ENCODE assay signal across 8 mouse cellular contexts in genomic region chr12:110600225-110600991, GRCm38 (mm10). TPM values are rescaled to one million over a fixed set of nuclear protein-coding genes. Genes with fewer than 3 reads are reported as not detected.
DNase-seq lines count a peak whose midpoint lies in the region; ATAC-seq and TF ChIP-seq lines count a peak whose summit lies in the region.

No protein-coding gene starts in this region.

- TF ChIP-seq POLR2A in cortical plate, adult 2 months (IDR thresholded peaks at IDR 0.05; ENCODE audit: extremely low read depth, insufficient read depth, low read length): peak; percentile 46

- H3K4me1 ChIP-seq in kidney, postnatal 0 days (replicated peaks; ENCODE audit: insufficient read depth, low read length): peaks cover 18% of the 10 kb centered on the region; the same call in 1 of the 2 replicates
- H3K4me1 ChIP-seq in cortical plate, adult 2 months (ENCODE audit: control insufficient read depth, insufficient read depth, low read length): peaks cover 5% of the 10 kb centered on the region; the same call in 1 of the 2 replicates
- H3K4me1 ChIP-seq in forebrain, postnatal 0 days (ENCODE audit: insufficient read depth): peaks cover 18% of the 10 kb centered on the region
- H3K4me1 ChIP-seq in midbrain, embryonic 11.5 days (ENCODE audit: control insufficient read depth, insufficient read depth, low read length): peaks cover 20% of the 10 kb centered on the region

- H3K4me3 ChIP-seq in kidney, postnatal 0 days (replicated peaks; ENCODE audit: low read depth, low read length): peak overlapping the region; percentile 85
- peak overlapping the region; percentile 99 for H3K4me3 ChIP-seq in cortical plate, adult 2 months (ENCODE audit: insufficient read depth, low read length)
- H3K4me3 ChIP-seq in forebrain, postnatal 0 days (ENCODE audit: low read depth, low read length): peak overlapping the region; percentile 99
- peak overlapping the region; percentile 99 for H3K4me3 ChIP-seq in midbrain, embryonic 11.5 days (ENCODE audit: low read depth, low read length)

- no peak overlapping the region for H3K27ac ChIP-seq in kidney, postnatal 0 days
- peak overlapping the region; percentile 49 for H3K27ac ChIP-seq in cortical plate, adult 2 months (ENCODE audit: insufficient read depth, low read length)
- peak overlapping the region; percentile 29; the same call in 1 of the 2 replicates for H3K27ac ChIP-seq in forebrain, postnatal 0 days (ENCODE audit: low read depth, low read length)
- no peak overlapping the region for H3K27ac ChIP-seq in midbrain, embryonic 11.5 days (ENCODE audit: low read depth, low read length)

- no peaks in the 10 kb centered on the region for H3K27me3 ChIP-seq in kidney, postnatal 0 days (ENCODE audit: insufficient read depth, low read length)
- H3K27me3 ChIP-seq in forebrain, postnatal 0 days (ENCODE audit: insufficient read depth, low read length): no peaks in the 10 kb centered on the region
- H3K27me3 ChIP-seq in midbrain, embryonic 11.5 days (ENCODE audit: control insufficient read depth, insufficient read depth, low read length): no peaks in the 10 kb centered on the region

- H3K36me3 ChIP-seq in kidney, postnatal 0 days (ENCODE audit: insufficient read depth, low read length): 0 out of 2 replicates have a peak, but pooled peaks cover 1% of the 10 kb centered on the region
- no peaks in the 10 kb centered on the region for H3K36me3 ChIP-seq in forebrain, postnatal 0 days (ENCODE audit: insufficient read depth)
- no peaks in the 10 kb centered on the region for H3K36me3 ChIP-seq in midbrain, embryonic 11.5 days (ENCODE audit: control insufficient read depth, insufficient read depth, low read length)

- 56% methylated on average over 13 of the region's 13 CpGs for WGBS in kidney, postnatal 0 days
- 51% methylated on average over 13 of the region's 13 CpGs for WGBS in forebrain, postnatal 0 days
- 60% methylated on average over 13 of the region's 13 CpGs for WGBS in midbrain, embryonic 11.5 days

- peak overlapping the region; percentile 76 for H3K4me2 ChIP-seq in kidney, postnatal 0 days (ENCODE audit: low read length)
- peak overlapping the region; percentile 77 for H3K4me2 ChIP-seq in forebrain, postnatal 0 days (ENCODE audit: low read depth)
- peak overlapping the region; percentile 90 for H3K4me2 ChIP-seq in midbrain, embryonic 11.5 days

- H3K9me3 ChIP-seq in kidney, postnatal 0 days (replicated peaks; ENCODE audit: low read length): no peaks in the 10 kb centered on the region
- H3K9me3 ChIP-seq in forebrain, postnatal 0 days (ENCODE audit: low read length): no peaks in the 10 kb centered on the region
- no peaks in the 10 kb centered on the region for H3K9me3 ChIP-seq in midbrain, embryonic 11.5 days (ENCODE audit: control insufficient read depth, low read length)

- no peak for DNase-seq in kidney, postnatal 0 days (ENCODE audit: low spot score)
- DNase-seq in kidney, postnatal 4 days: no peak
- DNase-seq in forebrain, postnatal 0 days: peak; percentile 43
- peak; percentile 85 for DNase-seq in midbrain, embryonic 11.5 days (ENCODE audit: low spot score, missing footprints)
- DNase-seq in thymus, adult 18-20 months: no peak
- DNase-seq in urinary bladder, adult 18-20 months (ENCODE audit: low spot score in 2 of 2): no peak
- DNase-seq in embryo, embryonic 10 days (ENCODE audit: low spot score): no peak

- TF ChIP-seq CTCF in kidney, postnatal 0 days (IDR thresholded peaks at IDR 0.05; ENCODE audit: low read depth): no peak
- no peak for TF ChIP-seq CTCF in cortical plate, adult 2 months (IDR thresholded peaks at IDR 0.05; ENCODE audit: extremely low read depth, insufficient read depth, low read length)
- TF ChIP-seq CTCF in forebrain, postnatal 0 days (IDR thresholded peaks at IDR 0.05; ENCODE audit: low read depth): no peak

- no peak for ATAC-seq in kidney, postnatal 0 days (replicated peaks; ENCODE audit: low FRiP score, low read depth)
- peak; percentile 3; the same call in 1 of the 2 replicates for ATAC-seq in forebrain, postnatal 0 days
- ATAC-seq in midbrain, embryonic 11.5 days (ENCODE audit: low FRiP score): peak; percentile 12

- H3K9ac ChIP-seq in kidney, postnatal 0 days (ENCODE audit: low read depth, low read length): no peak overlapping the region
- H3K9ac ChIP-seq in forebrain, postnatal 0 days: peak overlapping the region; percentile 99
- H3K9ac ChIP-seq in midbrain, embryonic 11.5 days (ENCODE audit: low read length): peak overlapping the region; percentile 96

RNA-seq across cellular contexts. Expression of gene Dync1h1, which starts 0.8 kb away (rescaled TPM):
- polyA plus RNA-seq in kidney, postnatal 0 days (2015; fragmentation: Nextera tagmentation; extraction: Ambion mirVana): 33.2 and 38.1 TPM in 2 replicates
- polyA plus RNA-seq in cortical plate, adult 2 months (2012; rRNA removed): 279 and 350 TPM in 2 replicates
- 253 and 275 TPM in 2 replicates for total RNA-seq in forebrain, postnatal 0 days (2014; rRNA removed)
- polyA plus RNA-seq in forebrain, postnatal 0 days (2015; fragmentation: Nextera tagmentation; extraction: Ambion mirVana): 45.4 and 54.6 TPM in 2 replicates
- polyA plus RNA-seq in midbrain, embryonic 11.5 days (2014; fragmentation: Nextera tagmentation; extraction: Ambion mirVana): 74.9 and 83.1 TPM in 2 replicates

Comparison
In these comparisons a context has a peak if more than half of its experiments do, and no peak if none do; other contexts are left out.
1. DNase-seq: peak in forebrain, postnatal 0 days (single experiment) and midbrain, embryonic 11.5 days (single experiment); none in kidney, postnatal 0 days (single experiment), kidney, postnatal 4 days (0 of 2), thymus, adult 18-20 months (0 of 2), urinary bladder, adult 18-20 months (0 of 2) and embryo, embryonic 10 days (single experiment).
2. H3K27ac ChIP-seq: peak in cortical plate, adult 2 months (single experiment) and forebrain, postnatal 0 days (single experiment); none in kidney, postnatal 0 days (single experiment) and midbrain, embryonic 11.5 days (single experiment).
3. Peak in every context shown above with its lines, with median percentiles within 50 percentile points of each other: H3K4me2 ChIP-seq and H3K4me3 ChIP-seq.